Mouse (Mus musculus): ENCODE data around the gene Pigv. TPM values are rescaled to one million over a fixed set of nuclear protein-coding genes. Genes with fewer than 3 reads are reported as not detected.

The Pigv gene
- polyA plus RNA-seq, 1 experiment from 2014 or later = 21.6 TPM

GRCm38 (mm10) chr4:133634043-133634410, 38.4 kb downstream of the Pigv start:
- WGBS = 84% methylated on average over 5 of the region's 5 CpGs
- Histone ChIP-seq H3K9me3 (no peaks in the 10 kb centered on the region), H3K4me1 (replicated peaks) (peaks cover 23% of the 10 kb centered on the region), H3K9ac (replicated peaks) (no peak overlapping the region), H3K27ac (no peak overlapping the region), H3K4me3 (replicated peaks) (no peak overlapping the region), H3K4me2 (no peak overlapping the region), H3K27me3 (no peaks in the 10 kb centered on the region), H3K36me3 (peaks cover 8% of the 10 kb centered on the region; the same call in 1 of the 2 replicates)
- no peak for ATAC-seq (ENCODE audit: insufficient number of reproducible peaks, insufficient read depth, low FRiP score, low TSS enrichment, low read depth)

- 0 out of 2 replicates have a peak overlapping the region, but pooled peaks have one; percentile 69 for H3K27ac ChIP-seq
- peaks cover 23% of the 10 kb centered on the region for H3K4me1 ChIP-seq (replicated peaks)
- H3K9me3 ChIP-seq = no peaks in the 10 kb centered on the region
- peak overlapping the region; percentile 72 for H3K4me2 ChIP-seq
- H3K9ac ChIP-seq (replicated peaks) = peak overlapping the region; percentile 89
- WGBS = 14% methylated on average over 24 of the region's 47 CpGs
- peak; percentile 61 for ATAC-seq (ENCODE audit: insufficient number of reproducible peaks, insufficient read depth, low FRiP score, low TSS enrichment, low read depth)
- no peaks in the 10 kb centered on the region for H3K27me3 ChIP-seq
- H3K4me3 ChIP-seq (replicated peaks) = peak overlapping the region; percentile 86
- H3K36me3 ChIP-seq = peaks cover 8% of the 10 kb centered on the region; the same call in 1 of the 2 replicates
Measured at GRCm38 (mm10) chr4:133633332-133634042, 39.0 kb downstream of the Pigv start.

- peak; percentile 60 for ATAC-seq (ENCODE audit: insufficient number of reproducible peaks, insufficient read depth, low FRiP score, low TSS enrichment, low read depth)
- Histone ChIP-seq H3K9me3 (no peaks in the 10 kb centered on the region), H3K4me1 (replicated peaks) (peaks cover 23% of the 10 kb centered on the region), H3K27me3 (no peaks in the 10 kb centered on the region), H3K9ac (replicated peaks) (peak overlapping the region; percentile 89), H3K4me3 (replicated peaks) (peak overlapping the region; percentile 86), H3K4me2 (peak overlapping the region; percentile 72), H3K36me3 (peaks cover 8% of the 10 kb centered on the region; the same call in 1 of the 2 replicates), H3K27ac (peak overlapping the region; percentile 69; the same call in 1 of the 2 replicates)
- WGBS = 2% methylated on average over 56 of the region's 69 CpGs
Measured at GRCm38 (mm10) chr4:133632483-133633327, 39.7 kb downstream of the Pigv start.

GRCm38 (mm10) chr4:133631769-133632411, 40.6 kb downstream of the Pigv start:
- no peak overlapping the region for H3K27ac ChIP-seq
- H3K36me3 ChIP-seq = peaks cover 11% of the 10 kb centered on the region
- peak overlapping the region; percentile 86 for H3K4me3 ChIP-seq (replicated peaks)
- H3K4me2 ChIP-seq = peak overlapping the region; percentile 72
- no peak for ATAC-seq (ENCODE audit: insufficient number of reproducible peaks, insufficient read depth, low FRiP score, low TSS enrichment, low read depth)
- H3K27me3 ChIP-seq = no peaks in the 10 kb centered on the region
- no peaks in the 10 kb centered on the region for H3K9me3 ChIP-seq
- peak overlapping the region; percentile 89 for H3K9ac ChIP-seq (replicated peaks)
- WGBS = 46% methylated on average over 9 of the region's 9 CpGs
- H3K4me1 ChIP-seq (replicated peaks) = peaks cover 23% of the 10 kb centered on the region

- Histone ChIP-seq H3K36me3 (peaks cover 17% of the 10 kb centered on the region), H3K4me1 (replicated peaks) (peaks cover 23% of the 10 kb centered on the region), H3K9ac (replicated peaks) (peak overlapping the region; percentile 6; the same call in 1 of the 2 replicates), H3K27me3 (no peaks in the 10 kb centered on the region), H3K4me3 (replicated peaks) (no peak overlapping the region), H3K9me3 (no peaks in the 10 kb centered on the region), H3K4me2 (0 out of 2 replicates have a peak overlapping the region, but pooled peaks have one; percentile 72), H3K27ac (no peak overlapping the region)
- no peak for ATAC-seq (ENCODE audit: insufficient number of reproducible peaks, insufficient read depth, low FRiP score, low TSS enrichment, low read depth)
- WGBS = 82% methylated on average over 14 of the region's 14 CpGs
Measured at GRCm38 (mm10) chr4:133631071-133631768, 41.2 kb downstream of the Pigv start.

GRCm38 (mm10) chr4:133630326-133630920, 42.0 kb downstream of the Pigv start:
- Histone ChIP-seq H3K4me2 (no peak overlapping the region), H3K9ac (replicated peaks) (0 out of 2 replicates have a peak overlapping the region, but pooled peaks have one; percentile 6), H3K27me3 (no peaks in the 10 kb centered on the region), H3K4me3 (replicated peaks) (no peak overlapping the region), H3K27ac (no peak overlapping the region), H3K9me3 (no peaks in the 10 kb centered on the region), H3K4me1 (replicated peaks) (peaks cover 23% of the 10 kb centered on the region), H3K36me3 (peaks cover 25% of the 10 kb centered on the region)
- WGBS = 92% methylated on average over 8 of the region's 8 CpGs
- no peak for ATAC-seq (ENCODE audit: insufficient number of reproducible peaks, insufficient read depth, low FRiP score, low TSS enrichment, low read depth)

GRCm38 (mm10) chr4:133629191-133629590, 43.3 kb downstream of the Pigv start:
- H3K27me3 ChIP-seq = no peaks in the 10 kb centered on the region
- peaks cover 36% of the 10 kb centered on the region for H3K36me3 ChIP-seq
- H3K4me3 ChIP-seq (replicated peaks) = no peak overlapping the region
- WGBS = 83% methylated on average over 7 of the region's 7 CpGs
- H3K9me3 ChIP-seq = no peaks in the 10 kb centered on the region
- H3K27ac ChIP-seq = no peak overlapping the region
- H3K9ac ChIP-seq (replicated peaks) = no peak overlapping the region
- no peak for ATAC-seq (ENCODE audit: insufficient number of reproducible peaks, insufficient read depth, low FRiP score, low TSS enrichment, low read depth)
- H3K4me1 ChIP-seq (replicated peaks) = peaks cover 23% of the 10 kb centered on the region
- no peak overlapping the region for H3K4me2 ChIP-seq

GRCm38 (mm10) chr4:133628517-133628916, 43.9 kb downstream of the Pigv start:
- Histone ChIP-seq H3K4me1 (replicated peaks) (peaks cover 21% of the 10 kb centered on the region), H3K36me3 (peaks cover 42% of the 10 kb centered on the region), H3K4me3 (replicated peaks) (no peak overlapping the region), H3K9me3 (no peaks in the 10 kb centered on the region), H3K9ac (replicated peaks) (no peak overlapping the region), H3K27ac (no peak overlapping the region), H3K27me3 (no peaks in the 10 kb centered on the region), H3K4me2 (no peak overlapping the region)
- WGBS = 81% methylated on average over 2 of the region's 2 CpGs
- no peak for ATAC-seq (ENCODE audit: insufficient number of reproducible peaks, insufficient read depth, low FRiP score, low TSS enrichment, low read depth)

GRCm38 (mm10) chr4:133627039-133627438, 45.4 kb downstream of the Pigv start:
- no peak overlapping the region for H3K27ac ChIP-seq
- ATAC-seq (ENCODE audit: insufficient number of reproducible peaks, insufficient read depth, low FRiP score, low TSS enrichment, low read depth) = no peak
- no peak overlapping the region for H3K9ac ChIP-seq (replicated peaks)
- H3K27me3 ChIP-seq = no peaks in the 10 kb centered on the region
- H3K4me2 ChIP-seq = no peak overlapping the region
- H3K4me1 ChIP-seq (replicated peaks) = peaks cover 15% of the 10 kb centered on the region
- whole genome bisulfite sequencing = 91% methylated on average over 14 of the region's 14 CpGs
- no peaks in the 10 kb centered on the region for H3K9me3 ChIP-seq
- peaks cover 51% of the 10 kb centered on the region for H3K36me3 ChIP-seq
- no peak overlapping the region for H3K4me3 ChIP-seq (replicated peaks)

GRCm38 (mm10) chr4:133626621-133627020, 45.8 kb downstream of the Pigv start:
- Histone ChIP-seq H3K4me2 (no peak overlapping the region), H3K27ac (no peak overlapping the region), H3K9me3 (no peaks in the 10 kb centered on the region), H3K4me1 (replicated peaks) (peaks cover 10% of the 10 kb centered on the region), H3K36me3 (peaks cover 54% of the 10 kb centered on the region), H3K9ac (replicated peaks) (no peak overlapping the region), H3K27me3 (no peaks in the 10 kb centered on the region), H3K4me3 (replicated peaks) (no peak overlapping the region)
- WGBS = 92% methylated on average over 9 of the region's 9 CpGs
- ATAC-seq (ENCODE audit: insufficient number of reproducible peaks, insufficient read depth, low FRiP score, low TSS enrichment, low read depth) = no peak
